Mouse (Mus musculus) lung, postnatal 0 days (tissue): ENCODE measurements at regions not wholly inside any gene's neighbourhood (a gene's known extent, or its start where the extent isn't known, plus 50 kb on each side); places are given as distances from the start of the nearest gene placed in this dataset.
A peak's percentile ranks its signal among the peaks of the same experiment; 100 is the strongest.

Experiments
- ATAC-seq: fragments of 200-750 bp; cut with Nextera tagmentation; 2 replicates; pipeline ENCODE4 v1.8.0; 2017; ENCODE audit warnings: moderate library complexity
- DNase-seq: peaks from one replicate; pipeline ENCODE4 v3.0.0-alpha.2; 2016; ENCODE audit warnings: low spot score
- H3K27ac ChIP-seq: fragments of 300-500 bp; sonication (generic); 2 replicates; pipeline ENCODE4 v1.5.1; 2014; ENCODE audit warnings: antibody characterized with exemption, mild to moderate bottlenecking, low read length, mixed read lengths
- H3K27me3 ChIP-seq: fragments of 300-500 bp; sonication (generic); replicated peaks from 2 replicates; pipeline ENCODE4 v1.6.1; 2014; ENCODE audit warnings: low read length, mixed read lengths; ENCODE audit not compliant: insufficient read depth
- H3K36me3 ChIP-seq: fragments of 300-500 bp; sonication (generic); 2 replicates; pipeline ENCODE4 v1.6.1; 2014; ENCODE audit warnings: low read length, mixed read lengths; ENCODE audit not compliant: insufficient read depth
- H3K4me1 ChIP-seq: fragments of 300-500 bp; sonication (generic); 2 replicates; pipeline ENCODE4 v1.6.1; 2014; ENCODE audit warnings: antibody characterized with exemption, low read depth, low read length, mixed read lengths; ENCODE audit not compliant: insufficient read depth
- H3K4me2 ChIP-seq: fragments of 300-500 bp; sonication (generic); replicated peaks from 2 replicates; pipeline ENCODE4 v1.6.1; 2014; ENCODE audit warnings: low read depth, mild to moderate bottlenecking, low read length, moderate library complexity, mixed read lengths
- H3K4me3 ChIP-seq: fragments of 300-500 bp; sonication (generic); 2 replicates; pipeline ENCODE4 v1.5.1; 2014; ENCODE audit warnings: low read depth, low read length
- H3K9ac ChIP-seq: fragments of 300-500 bp; sonication (generic); replicated peaks from 2 replicates; pipeline ENCODE4 v1.6.1; 2014; ENCODE audit warnings: low read depth, mild to moderate bottlenecking
- H3K9me3 ChIP-seq: fragments of 300-500 bp; sonication (generic); 2 replicates; pipeline ENCODE4 v1.6.1; 2016; ENCODE audit warnings: low read length, mixed read lengths
- CTCF ChIP-seq: IDR thresholded peaks from 2 replicates; pipeline ENCODE4 v1.5.1; 2016; ENCODE audit warnings: antibody characterized with exemption, mild to moderate bottlenecking
- EP300 ChIP-seq: IDR thresholded peaks from 2 replicates; pipeline ENCODE4 v1.6.1; 2016; ENCODE audit warnings: antibody characterized with exemption, mild to moderate bottlenecking, control low read depth
- WGBS: fragments of 180-500 bp; shearing (Covaris S2); extraction: QIAGEN DNeasy Blood & Tissue Kit; methylation state at CpG from one replicate; pipeline ENCODE4 v1.1.7; 2014; 5-methylcytosine and 5-hydroxymethylcytosine counted together

GRCm38 (mm10) chr11:27219715-27220699 is 626.2 kb upstream of the Vrk2 start:
- Histone ChIP-seq H3K4me1 (no peaks in the 10 kb centered on the region), H3K27me3 (no peaks in the 10 kb centered on the region), H3K27ac (no peak overlapping the region), H3K9me3 (no peaks in the 10 kb centered on the region), H3K4me3 (no peak overlapping the region), H3K9ac (no peak overlapping the region), H3K4me2 (no peak overlapping the region), H3K36me3 (no peaks in the 10 kb centered on the region)
- TF ChIP-seq CTCF (peak; percentile 47), EP300 (no peak)
- ATAC-seq (no peak), DNase-seq (peak; percentile 40)
- 30% methylated on average over 6 of the region's 6 CpGs for WGBS

GRCm38 (mm10) chr11:27215752-27216151 is 622.0 kb upstream of the Vrk2 start:
- no peak for ATAC-seq
- TF ChIP-seq CTCF (no peak), EP300 (no peak)

GRCm38 (mm10) chr11:27203330-27204214 is 609.8 kb upstream of the Vrk2 start:
- Histone ChIP-seq H3K9ac (no peak overlapping the region), H3K27me3 (no peaks in the 10 kb centered on the region), H3K36me3 (no peaks in the 10 kb centered on the region), H3K27ac (no peak overlapping the region), H3K4me1 (no peaks in the 10 kb centered on the region), H3K4me2 (no peak overlapping the region), H3K9me3 (no peaks in the 10 kb centered on the region), H3K4me3 (no peak overlapping the region)
- WGBS, result 61% methylated on average over 17 of the region's 17 CpGs
- DNase-seq (no peak), ATAC-seq (no peak)
- TF ChIP-seq CTCF (no peak), EP300 (no peak)

More at GRCm38 (mm10) chr11:27215752-27216151, 622.0 kb upstream of the Vrk2 start:
- Histone ChIP-seq H3K4me3 (no peak overlapping the region), H3K9me3 (no peaks in the 10 kb centered on the region), H3K4me2 (no peak overlapping the region), H3K9ac (no peak overlapping the region), H3K27ac (no peak overlapping the region), H3K4me1 (no peaks in the 10 kb centered on the region), H3K36me3 (no peaks in the 10 kb centered on the region), H3K27me3 (no peaks in the 10 kb centered on the region)
- no peak for DNase-seq
- 39% methylated on average over 3 of the region's 3 CpGs for WGBS

GRCm38 (mm10) chr11:27184035-27184434 is 590.2 kb upstream of the Vrk2 start:
- DNase-seq, result no peak
- no peaks in the 10 kb centered on the region for H3K36me3 ChIP-seq
- no peak overlapping the region for H3K4me2 ChIP-seq
- H3K27ac ChIP-seq, result no peak overlapping the region
- 65% methylated on average over 2 of the region's 2 CpGs for WGBS
- ATAC-seq, result no peak
- H3K4me3 ChIP-seq, result no peak overlapping the region
- TF ChIP-seq EP300 (no peak), CTCF (no peak)
- no peaks in the 10 kb centered on the region for H3K27me3 ChIP-seq
- H3K4me1 ChIP-seq, result no peaks in the 10 kb centered on the region
- no peaks in the 10 kb centered on the region for H3K9me3 ChIP-seq
- H3K9ac ChIP-seq, result no peak overlapping the region

- Histone ChIP-seq H3K9ac (no peak overlapping the region), H3K36me3 (no peaks in the 10 kb centered on the region), H3K27me3 (no peaks in the 10 kb centered on the region), H3K4me2 (no peak overlapping the region), H3K27ac (no peak overlapping the region), H3K9me3 (no peaks in the 10 kb centered on the region), H3K4me3 (no peak overlapping the region), H3K4me1 (no peaks in the 10 kb centered on the region)
- DNase-seq (no peak), ATAC-seq (no peak)
- TF ChIP-seq EP300 (no peak), CTCF (no peak)
These were observed 589.6 kb upstream of the Vrk2 start for GRCm38 (mm10) chr11:27183422-27183821.

- no peak for DNase-seq
- H3K4me3 ChIP-seq, result no peak overlapping the region
These were observed 566.6 kb upstream of the Vrk2 start for GRCm38 (mm10) chr11:27160411-27160810.

More at GRCm38 (mm10) chr11:27160411-27160810, 566.6 kb upstream of the Vrk2 start:
- H3K4me1 ChIP-seq, result no peaks in the 10 kb centered on the region
- ATAC-seq, result no peak
- H3K27ac ChIP-seq, result no peak overlapping the region
- H3K9ac ChIP-seq, result no peak overlapping the region
- no peaks in the 10 kb centered on the region for H3K27me3 ChIP-seq
- TF ChIP-seq CTCF (no peak), EP300 (no peak)
- H3K9me3 ChIP-seq, result no peaks in the 10 kb centered on the region
- H3K4me2 ChIP-seq, result no peak overlapping the region
- no peaks in the 10 kb centered on the region for H3K36me3 ChIP-seq
